Comparison of ENCODE assay signal across 26 mouse cellular contexts in genomic region chrX:42490336-42490735, GRCm38 (mm10). TPM values are rescaled to one million over a fixed set of nuclear protein-coding genes. Genes with fewer than 3 reads are reported as not detected.
DNase-seq lines count a peak whose midpoint lies in the region; TF ChIP-seq lines count a peak whose summit lies in the region.
"Had no signal": no experiment of that assay in that cellular context is flagged by ENCODE, and none has a peak within 500 bp of the region (broad histone marks: within the 10 kb centered on the region; RNA-seq: fewer than 3 reads in every experiment).

No protein-coding gene starts in this region.

- peak overlapping the region; percentile 83 for H3K4me3 ChIP-seq in testis, adult 2 months (ENCODE audit: control insufficient read depth, low read depth, low read length)
- no peak overlapping the region for H3K4me3 ChIP-seq in layer of hippocampus, adult 2 months
- H3K4me3 ChIP-seq: embryonic facial prominence, embryonic 15.5 days; heart, embryonic 13.5 days; hindbrain, embryonic 13.5 days; limb, embryonic 13.5 days; midbrain, embryonic 10.5 days had no signal

- DNase-seq in testis, postnatal 10 days (ENCODE audit: low spot score) = no peak
- DNase-seq in cerebellum, adult 8-10 months = peak; percentile 29
- DNase-seq in layer of hippocampus, adult 2 months (ENCODE audit: low spot score in 2 of 2) = peak; percentile 1 to 10
- DNase-seq in right cerebral cortex, postnatal 36 days (ENCODE audit: low spot score in 2 of 2) = no peak
- no peak for DNase-seq in thymus, postnatal 25 days
- no peak for DNase-seq in frontal cortex, postnatal 36 days (ENCODE audit: low spot score in 2 of 2)
- DNase-seq: adrenal gland, adult 2 months; heart, adult 11 months; kidney, adult 9 months had no signal

- H3K4me1 ChIP-seq in testis, adult 2 months (ENCODE audit: control insufficient read depth, insufficient read depth, low read length) = no peaks in the 10 kb centered on the region
- H3K4me1 ChIP-seq: embryonic facial prominence, embryonic 15.5 days; heart, embryonic 13.5 days; hindbrain, embryonic 13.5 days; limb, embryonic 13.5 days; midbrain, embryonic 10.5 days had no signal

- no peaks in the 10 kb centered on the region for H3K36me3 ChIP-seq in testis, adult 2 months (ENCODE audit: control insufficient read depth, insufficient read depth, low read length)
- H3K36me3 ChIP-seq: embryonic facial prominence, embryonic 15.5 days; heart, embryonic 13.5 days; hindbrain, embryonic 13.5 days; limb, embryonic 13.5 days; midbrain, embryonic 10.5 days had no signal

- H3K27ac ChIP-seq in testis, adult 2 months (ENCODE audit: control insufficient read depth, insufficient read depth, low read depth, low read length) = peak overlapping the region; percentile 88
- no peak overlapping the region for H3K27ac ChIP-seq in layer of hippocampus, adult 2 months
- H3K27ac ChIP-seq: embryonic facial prominence, embryonic 15.5 days; heart, embryonic 13.5 days; hindbrain, embryonic 13.5 days; limb, embryonic 13.5 days; liver, embryonic 14.5 days; macrophage; midbrain, embryonic 10.5 days had no signal

- no peak for TF ChIP-seq CTCF in testis, adult 2 months (IDR thresholded peaks at IDR 0.05; ENCODE audit: control insufficient read depth, insufficient read depth, insufficient replicate concordance, low read depth, low read length)
- TF ChIP-seq CTCF in layer of hippocampus, adult 2 months (conservative IDR thresholded peaks at IDR 0.05) = no peak

- TF ChIP-seq POLR2A in testis, adult 2 months (IDR thresholded peaks at IDR 0.05; ENCODE audit: control insufficient read depth, low read depth, low read length) = no peak

- no peaks in the 10 kb centered on the region for H3K27me3 ChIP-seq in testis, adult 2 months (ENCODE audit: control insufficient read depth, insufficient read depth, low read length)
- H3K27me3 ChIP-seq: embryonic facial prominence, embryonic 15.5 days; heart, embryonic 13.5 days; hindbrain, embryonic 13.5 days; limb, embryonic 13.5 days had no signal

RNA-seq across cellular contexts. Expression of gene Tex13c2, which starts 0.8 kb away (rescaled TPM):
- polyA plus RNA-seq in testis, adult 2 months (2012; rRNA removed) = 5.2 and 5.3 TPM in 2 replicates
- 1 to 10 TPM in 1 of 2 experiments, under 1 TPM in 1; 0.26 to 1.0 TPM for total RNA-seq in layer of hippocampus, adult 2 months (2021)
- total RNA-seq: adrenal gland, adult 2 months; gastrocnemius, adult 8-10 months; heart, postnatal 25 days; left cerebral cortex, adult 8-10 months; monocyte, adult 5-6 weeks had no signal
- polyA plus RNA-seq: adrenal gland, adult 2 months; C2C12; embryonic facial prominence, embryonic 15.5 days; heart, embryonic 13.5 days; intestine, embryonic 14.5 days; limb, embryonic 13.5 days; liver, embryonic 14.5 days; lung, embryonic 16.5 days; macrophage; midbrain, embryonic 10.5 days; neural tube, embryonic 11.5 days; small intestine, adult 2 months had no signal

RNA-seq across cellular contexts. Expression of gene Sh2d1a, which starts 11.9 kb away (rescaled TPM):
- not detected in 2 replicates for polyA plus RNA-seq in testis, adult 2 months (2012; rRNA removed)
- total RNA-seq in layer of hippocampus, adult 2 months (2021) = not detected
- total RNA-seq: adrenal gland, adult 2 months; gastrocnemius, adult 8-10 months; heart, postnatal 25 days; left cerebral cortex, adult 8-10 months had no signal
- polyA plus RNA-seq: adrenal gland, adult 2 months; C2C12; heart, embryonic 13.5 days; liver, embryonic 14.5 days; macrophage had no signal

Comparison
In these comparisons a context has a peak if more than half of its experiments do, and no peak if none do; other contexts are left out.
1. DNase-seq: peak in cerebellum, adult 8-10 months (single experiment) and layer of hippocampus, adult 2 months (2 of 2); none in testis, postnatal 10 days (single experiment), right cerebral cortex, postnatal 36 days (0 of 2), thymus, postnatal 25 days (single experiment) and frontal cortex, postnatal 36 days (0 of 2).